Mouse (Mus musculus): Measurements from ENCODE around the gene Birc5. TPM values are rescaled to one million over a fixed set of nuclear protein-coding genes. Genes with fewer than 3 reads are reported as not detected.
"Not testable (repeated sequence)": the region's sequence is repeated elsewhere in the genome, so short reads cannot be mapped to it uniquely, and the experiment has no call there.

The Birc5 gene
- polyA plus RNA-seq, 1 experiment from 2014 or later, result 97.5 TPM

DNA sequence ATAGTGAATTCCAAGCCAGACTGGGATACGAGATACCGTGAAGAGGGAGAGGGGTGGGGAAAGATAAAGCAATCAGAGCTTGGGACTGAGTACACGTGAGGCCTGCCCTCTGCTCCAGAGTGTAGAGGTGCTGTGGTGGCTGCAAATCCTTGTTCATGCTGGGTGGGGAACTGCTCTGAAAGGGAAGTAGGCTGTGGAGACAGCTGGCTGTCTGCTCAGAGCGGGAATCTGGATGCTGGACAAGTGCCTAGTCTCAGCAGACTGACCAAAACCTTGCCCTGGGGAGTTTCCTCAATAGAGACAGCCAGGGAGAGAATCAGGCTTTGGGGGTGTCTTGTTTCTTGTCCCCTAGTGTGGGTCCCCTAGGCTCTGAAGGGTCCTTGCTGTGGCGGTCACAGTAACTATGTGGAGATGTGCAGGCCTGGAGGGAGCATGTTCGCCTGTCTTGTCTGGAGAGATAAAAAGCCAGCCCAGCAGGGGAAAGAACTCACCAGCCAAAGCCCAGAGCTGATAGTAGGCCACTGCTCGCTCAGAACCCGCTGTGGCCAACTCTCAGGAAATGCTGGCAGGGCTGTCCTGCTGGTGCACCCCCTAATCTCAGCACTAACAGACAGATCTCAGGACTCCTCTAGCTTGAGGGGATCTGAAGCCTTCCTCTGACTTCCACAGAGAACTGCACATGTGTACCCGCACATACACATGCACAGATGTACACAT, 20.0 kb upstream of the Birc5 start:
- Histone ChIP-seq H3K36me3 (no peaks in the 10 kb centered on the region), H3K27me3 (no peaks in the 10 kb centered on the region), H3K4me1 (peaks cover 55% of the 10 kb centered on the region), H3K27ac (replicated peaks) (no peak overlapping the region; the same call in 1 of the 2 replicates), H3K4me3 (no peak overlapping the region), H3K4me2 (replicated peaks) (no peak overlapping the region), H3K9me3 (no peaks in the 10 kb centered on the region), H3K9ac (replicated peaks) (no peak overlapping the region)
- 60% methylated on average over 9 of the region's 9 CpGs for WGBS
- ATAC-seq (replicated peaks), result no peak

DNA sequence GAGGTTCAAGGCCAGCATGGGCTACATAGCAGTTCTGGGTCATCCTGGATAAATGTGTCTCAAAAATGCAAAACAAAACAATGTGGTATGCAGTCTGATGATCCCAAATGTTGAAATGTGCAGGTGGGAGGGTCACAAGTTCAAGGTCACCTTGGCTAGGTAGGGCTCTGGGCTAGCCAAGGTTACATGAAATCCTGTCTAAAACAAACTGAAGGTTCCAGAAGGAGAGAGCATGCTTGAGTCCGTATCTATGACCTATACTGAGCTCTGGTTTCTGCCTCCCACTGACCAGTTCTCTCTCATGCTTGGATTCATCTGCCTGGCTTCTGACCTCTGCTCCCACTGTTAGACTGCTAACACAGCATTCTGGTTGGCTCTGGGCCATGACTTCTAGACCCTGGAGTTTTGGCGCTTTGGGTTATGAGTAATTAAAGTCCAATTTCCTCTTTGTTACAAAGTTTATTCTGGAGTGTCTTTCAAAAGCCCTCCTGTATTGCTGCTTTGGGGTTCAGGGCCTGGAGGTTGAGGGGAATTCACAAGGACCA, 19.3 kb upstream of the Birc5 start:
- no peak for ATAC-seq (replicated peaks)
- H3K36me3 ChIP-seq, result no peaks in the 10 kb centered on the region
- H3K27me3 ChIP-seq, result no peaks in the 10 kb centered on the region
- H3K4me3 ChIP-seq, result no peak overlapping the region
- no peak overlapping the region for H3K9ac ChIP-seq (replicated peaks)
- H3K9me3 ChIP-seq, result no peaks in the 10 kb centered on the region
- H3K27ac ChIP-seq (replicated peaks), result no peak overlapping the region
- no peak overlapping the region for H3K4me2 ChIP-seq (replicated peaks)
- WGBS, result 80% methylated on average over 2 of the region's 2 CpGs
- H3K4me1 ChIP-seq, result peaks cover 49% of the 10 kb centered on the region

DNA sequence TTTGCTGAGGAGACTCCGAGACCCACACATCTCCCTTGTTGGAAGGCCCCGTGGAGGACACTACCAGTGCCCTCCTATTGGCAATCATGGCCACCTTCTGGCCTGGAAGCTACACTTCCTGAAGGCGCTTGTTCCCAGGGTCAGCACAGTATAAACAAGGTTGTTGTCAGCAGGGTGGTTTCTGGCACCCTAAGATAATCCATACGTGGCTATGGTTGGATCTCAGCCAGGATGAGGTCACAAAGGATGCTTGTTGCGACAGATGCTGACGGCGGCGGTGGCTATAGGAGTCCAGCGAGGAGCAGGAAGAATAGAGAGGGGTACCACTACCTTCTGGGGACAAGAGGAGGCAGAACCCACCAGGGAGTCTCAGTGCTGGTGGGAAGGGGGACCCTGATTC, 18.6 kb upstream of the Birc5 start:
- Histone ChIP-seq H3K4me1 (peaks cover 42% of the 10 kb centered on the region), H3K27ac (replicated peaks) (no peak overlapping the region), H3K4me3 (no peak overlapping the region), H3K9ac (replicated peaks) (no peak overlapping the region), H3K27me3 (no peaks in the 10 kb centered on the region), H3K4me2 (replicated peaks) (no peak overlapping the region), H3K36me3 (no peaks in the 10 kb centered on the region), H3K9me3 (no peaks in the 10 kb centered on the region)
- WGBS, result 55% methylated on average over 9 of the region's 9 CpGs
- ATAC-seq (replicated peaks), result no peak

DNA sequence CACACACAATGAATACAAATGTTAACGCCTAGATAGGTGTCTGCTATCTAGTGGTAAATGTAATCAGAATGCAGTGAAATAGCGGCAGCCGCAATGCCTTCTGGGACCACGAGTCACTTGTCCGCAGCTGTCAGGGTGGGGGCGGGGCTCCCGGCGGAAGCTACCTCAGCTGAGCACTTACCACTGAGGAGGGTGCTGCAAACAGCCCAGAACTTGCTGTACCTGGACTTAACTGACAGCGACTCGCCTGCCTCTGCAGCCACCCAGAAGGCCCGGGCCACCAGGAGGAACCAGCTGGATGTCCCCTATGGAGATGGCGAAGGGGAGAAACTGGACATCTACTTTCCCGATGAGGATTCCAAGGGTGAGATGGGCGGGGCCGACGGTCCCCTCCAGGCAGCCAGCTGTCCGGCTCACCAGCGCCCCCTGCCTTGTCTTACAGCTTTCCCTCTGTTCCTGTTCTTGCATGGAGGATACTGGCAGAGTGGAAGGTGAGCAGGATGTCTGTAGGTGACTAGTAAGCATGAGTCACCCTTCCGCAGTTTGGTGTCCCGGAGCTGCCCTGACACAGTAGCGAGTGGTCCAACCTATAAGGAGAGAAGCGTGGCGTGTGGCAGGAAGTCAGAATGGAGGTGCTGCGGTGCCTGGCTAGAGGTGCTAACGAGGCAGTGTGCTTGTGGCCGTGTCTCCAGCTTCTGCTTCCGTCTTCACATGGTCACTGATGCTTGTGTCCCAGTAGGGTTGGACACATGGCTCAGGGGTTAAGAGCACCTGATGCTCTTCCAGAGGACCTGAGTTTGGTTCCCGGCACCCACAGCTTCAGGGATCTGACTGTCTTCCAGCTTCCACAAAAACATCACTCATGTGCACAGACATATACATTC, 16.7 kb upstream of the Birc5 start:
- H3K36me3 ChIP-seq, result no peaks in the 10 kb centered on the region
- WGBS, result 17% methylated on average over 28 of the region's 28 CpGs
- peaks cover 23% of the 10 kb centered on the region for H3K4me1 ChIP-seq
- H3K9me3 ChIP-seq, result no peaks in the 10 kb centered on the region
- peak overlapping the region; percentile 50 for H3K4me2 ChIP-seq (replicated peaks)
- H3K9ac ChIP-seq (replicated peaks), result peak overlapping the region; percentile 31; the same call in 1 of the 2 replicates
- peak overlapping the region; percentile 39 for H3K4me3 ChIP-seq
- no peaks in the 10 kb centered on the region for H3K27me3 ChIP-seq
- ATAC-seq (replicated peaks), result peak; percentile 71
- peak overlapping the region; percentile 42; the same call in 1 of the 2 replicates for H3K27ac ChIP-seq (replicated peaks)

DNA sequence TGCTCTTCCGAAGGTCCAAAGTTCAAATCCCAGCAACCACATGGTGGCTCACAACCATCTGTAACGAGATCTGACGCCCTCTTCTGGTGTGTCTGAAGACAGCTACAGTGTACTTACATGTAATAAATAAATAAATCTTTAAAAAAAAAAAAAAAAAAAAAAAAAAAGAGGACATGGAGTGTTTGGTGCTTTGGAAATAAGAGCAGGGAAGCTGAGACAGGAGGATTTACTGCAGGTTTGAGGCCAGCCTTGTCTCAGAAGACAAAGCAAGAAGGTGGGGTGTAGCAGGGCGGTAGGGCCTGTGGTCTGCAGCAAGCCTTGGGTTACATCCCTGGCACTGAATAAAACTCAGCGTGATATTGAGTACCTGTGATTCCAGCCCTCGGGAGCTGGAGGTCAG, 15.5 kb upstream of the Birc5 start:
- ATAC-seq (replicated peaks); H3K27ac ChIP-seq (replicated peaks); H3K9me3 ChIP-seq; H3K4me2 ChIP-seq (replicated peaks); H3K36me3 ChIP-seq; H3K4me3 ChIP-seq; H3K9ac ChIP-seq (replicated peaks); H3K27me3 ChIP-seq: not testable (repeated sequence)
- H3K4me1 ChIP-seq, result peaks cover 14% of the 10 kb centered on the region
- 77% methylated on average over 6 of the region's 6 CpGs for WGBS

DNA sequence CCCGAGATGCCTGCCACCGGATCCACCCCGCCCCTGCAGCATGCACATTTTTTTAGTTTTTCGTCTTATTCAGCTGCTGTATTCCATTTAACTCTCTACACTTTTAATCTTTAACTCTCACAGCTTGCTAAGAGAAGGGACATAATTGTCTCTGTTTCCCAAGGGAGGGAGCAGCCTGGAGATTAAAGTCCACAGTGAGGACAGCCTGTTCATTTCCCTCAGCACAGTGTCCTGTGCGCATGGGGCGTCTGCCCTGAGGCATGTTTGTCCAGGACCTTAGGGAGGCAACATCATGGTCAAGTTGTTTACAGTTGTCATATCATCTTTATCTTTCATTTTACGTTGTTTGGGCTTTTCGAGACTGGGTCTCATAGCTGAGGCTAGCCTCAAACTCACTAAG, 15.0 kb upstream of the Birc5 start:
- no peaks in the 10 kb centered on the region for H3K27me3 ChIP-seq
- no peak overlapping the region for H3K9ac ChIP-seq (replicated peaks)
- ATAC-seq (replicated peaks), result no peak
- no peak overlapping the region for H3K4me2 ChIP-seq (replicated peaks)
- H3K27ac ChIP-seq (replicated peaks), result no peak overlapping the region
- 91% methylated on average over 8 of the region's 8 CpGs for WGBS
- H3K36me3 ChIP-seq, result no peaks in the 10 kb centered on the region
- peaks cover 8% of the 10 kb centered on the region for H3K4me1 ChIP-seq
- H3K4me3 ChIP-seq, result no peak overlapping the region
- H3K9me3 ChIP-seq, result no peaks in the 10 kb centered on the region

DNA sequence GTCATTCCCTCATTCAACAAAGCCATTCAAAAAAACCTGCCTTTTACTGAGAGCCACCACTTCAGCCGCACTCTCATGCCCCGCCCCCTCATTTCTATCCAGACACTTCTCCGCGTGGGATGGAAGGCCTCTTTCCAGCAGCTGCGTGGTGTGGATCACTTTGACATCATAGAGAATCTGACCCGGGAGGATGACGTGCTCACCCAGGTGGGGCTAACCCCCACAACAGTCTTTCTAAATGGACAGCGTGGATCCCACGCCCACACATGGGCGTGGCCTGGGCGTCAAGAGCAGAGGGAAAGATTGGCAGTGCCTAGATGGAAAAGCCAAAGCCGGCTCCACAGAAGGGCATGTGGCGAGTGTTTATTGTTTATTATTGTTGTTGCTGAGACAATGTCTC, 12.7 kb upstream of the Birc5 start:
- Histone ChIP-seq H3K4me1 (peaks cover 7% of the 10 kb centered on the region), H3K27ac (replicated peaks) (no peak overlapping the region), H3K27me3 (no peaks in the 10 kb centered on the region), H3K9ac (replicated peaks) (no peak overlapping the region), H3K9me3 (no peaks in the 10 kb centered on the region), H3K4me3 (0 out of 2 replicates have a peak overlapping the region, but pooled peaks have one; percentile 12), H3K36me3 (no peaks in the 10 kb centered on the region), H3K4me2 (replicated peaks) (peak overlapping the region; percentile 25)
- no peak for ATAC-seq (replicated peaks)
- 27% methylated on average over 13 of the region's 13 CpGs for WGBS

DNA sequence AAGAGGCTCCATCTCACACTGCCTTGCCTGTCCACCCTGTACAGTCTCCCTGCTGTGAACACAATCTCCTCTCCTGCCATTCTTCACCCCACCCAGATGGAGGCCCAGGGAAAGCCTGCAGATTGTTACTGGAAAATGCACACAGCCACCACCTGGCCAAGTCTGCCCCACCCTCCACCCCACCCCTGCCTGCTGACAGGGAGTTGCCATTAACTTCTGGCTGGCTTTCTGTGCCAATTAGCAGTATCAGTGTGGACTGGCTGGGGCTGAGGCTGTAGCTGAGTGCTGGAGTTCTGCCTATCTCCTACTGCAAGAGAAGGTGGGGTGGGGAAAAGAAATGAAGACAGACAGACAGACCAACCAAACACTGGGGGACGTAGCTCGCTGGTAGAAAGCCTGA, 10.5 kb upstream of the Birc5 start:
- WGBS, result 74% methylated on average over 2 of the region's 2 CpGs
- Histone ChIP-seq H3K4me1 (no peaks in the 10 kb centered on the region), H3K4me2 (replicated peaks) (no peak overlapping the region), H3K4me3 (no peak overlapping the region), H3K36me3 (no peaks in the 10 kb centered on the region), H3K27ac (replicated peaks) (peak overlapping the region; percentile 44), H3K27me3 (no peaks in the 10 kb centered on the region), H3K9me3 (no peaks in the 10 kb centered on the region), H3K9ac (replicated peaks) (no peak overlapping the region)
- no peak for ATAC-seq (replicated peaks)

DNA sequence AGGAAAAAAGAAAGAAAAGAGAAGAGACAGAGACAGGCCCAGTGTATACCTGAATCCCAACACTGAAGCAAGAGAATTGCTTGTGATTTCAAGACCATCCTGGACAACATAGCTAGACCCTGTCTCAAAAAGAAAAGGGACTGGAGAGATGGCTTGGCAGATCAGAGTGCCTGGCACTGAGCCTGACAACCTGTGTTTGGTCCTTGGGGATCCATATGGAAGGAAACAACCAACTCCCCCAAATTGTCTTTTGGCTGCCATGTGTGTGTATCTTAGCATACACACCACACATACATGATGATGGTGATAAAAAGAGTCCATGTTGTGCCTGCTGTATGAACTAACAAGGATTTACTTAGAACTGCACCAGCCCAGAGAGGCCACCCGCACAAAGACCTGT, 10.0 kb upstream of the Birc5 start:
- H3K27me3 ChIP-seq, result no peaks in the 10 kb centered on the region
- no peaks in the 10 kb centered on the region for H3K36me3 ChIP-seq
- no peaks in the 10 kb centered on the region for H3K4me1 ChIP-seq
- ATAC-seq (replicated peaks), result no peak
- WGBS, result 94% methylated on average over 1 of the region's 1 CpGs
- H3K9me3 ChIP-seq, result no peaks in the 10 kb centered on the region
- H3K27ac ChIP-seq (replicated peaks), result peak overlapping the region; percentile 44
- no peak overlapping the region for H3K9ac ChIP-seq (replicated peaks)
- H3K4me2 ChIP-seq (replicated peaks), result no peak overlapping the region
- H3K4me3 ChIP-seq, result no peak overlapping the region

DNA sequence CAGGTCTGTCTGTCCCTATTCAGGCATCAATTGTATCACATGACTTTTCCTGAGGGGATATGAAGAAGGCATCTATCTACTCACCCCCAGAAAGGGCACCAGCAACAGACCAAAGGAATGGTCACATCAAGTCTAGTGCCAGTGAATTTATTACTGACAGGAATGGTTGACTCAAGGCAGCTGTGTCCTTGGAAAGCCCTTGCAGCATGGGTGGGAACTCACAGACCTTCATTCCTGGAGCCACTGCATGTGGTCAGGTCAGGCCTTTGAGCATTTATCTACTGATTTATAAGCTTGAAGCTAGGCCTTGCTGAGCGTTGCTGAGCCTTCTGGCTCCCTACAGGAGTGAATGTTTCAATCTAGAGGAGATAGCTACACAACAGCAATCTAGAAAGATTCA, 8.1 kb upstream of the Birc5 start:
- Histone ChIP-seq H3K27me3 (no peaks in the 10 kb centered on the region), H3K4me3 (no peak overlapping the region), H3K36me3 (no peaks in the 10 kb centered on the region), H3K9me3 (no peaks in the 10 kb centered on the region), H3K4me1 (no peaks in the 10 kb centered on the region), H3K9ac (replicated peaks) (no peak overlapping the region), H3K4me2 (replicated peaks) (no peak overlapping the region), H3K27ac (replicated peaks) (no peak overlapping the region)
- 59% methylated on average over 1 of the region's 1 CpGs for WGBS
- ATAC-seq (replicated peaks), result no peak

DNA sequence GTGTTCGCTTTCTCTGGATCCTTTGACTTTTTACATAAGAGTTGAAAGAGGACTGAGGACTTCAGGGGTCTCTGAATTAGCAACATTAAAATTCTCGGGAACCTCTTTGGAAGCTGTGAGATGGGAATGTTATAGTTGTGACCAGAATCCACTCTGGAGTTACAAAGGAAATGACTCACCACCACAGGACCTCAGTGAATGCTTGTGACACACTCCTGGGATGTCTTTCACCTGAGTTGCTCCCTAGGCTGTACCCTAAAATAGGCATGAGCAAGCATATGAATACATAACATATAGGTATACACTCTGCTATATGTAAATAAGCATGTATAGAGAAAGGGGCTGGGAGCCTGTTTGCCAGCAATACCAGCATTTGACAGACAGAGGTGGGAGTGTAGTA, 5.6 kb upstream of the Birc5 start:
- H3K27ac ChIP-seq (replicated peaks), result no peak overlapping the region
- H3K4me2 ChIP-seq (replicated peaks), result no peak overlapping the region
- ATAC-seq (replicated peaks), result no peak
- 85% methylated on average over 2 of the region's 2 CpGs for WGBS
- H3K36me3 ChIP-seq, result no peaks in the 10 kb centered on the region
- H3K27me3 ChIP-seq, result no peaks in the 10 kb centered on the region
- H3K9me3 ChIP-seq, result no peaks in the 10 kb centered on the region
- no peak overlapping the region for H3K9ac ChIP-seq (replicated peaks)
- no peak overlapping the region for H3K4me3 ChIP-seq
- peaks cover 9% of the 10 kb centered on the region for H3K4me1 ChIP-seq

DNA sequence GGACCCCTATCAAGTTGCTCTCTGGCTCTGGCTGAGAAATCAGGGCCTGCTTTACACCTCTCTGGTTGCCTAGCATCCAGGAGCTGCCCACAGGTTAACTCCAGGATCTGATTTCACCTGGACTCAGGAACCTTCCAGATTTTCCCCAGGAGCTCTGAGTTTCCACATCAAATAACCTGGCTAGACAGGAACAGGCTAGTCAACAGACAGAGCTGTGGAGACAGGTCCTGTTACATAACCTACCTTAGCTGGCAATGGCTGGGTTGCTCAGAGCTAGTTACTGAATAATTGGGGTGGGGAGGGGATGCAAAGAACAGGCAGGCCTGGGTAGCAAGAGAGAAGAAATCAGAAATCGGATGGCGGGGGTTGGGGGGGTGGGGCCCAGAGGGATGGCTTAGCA, 4.1 kb upstream of the Birc5 start:
- H3K4me3 ChIP-seq, result no peak overlapping the region
- H3K36me3 ChIP-seq, result no peaks in the 10 kb centered on the region
- no peak overlapping the region for H3K27ac ChIP-seq (replicated peaks)
- no peaks in the 10 kb centered on the region for H3K27me3 ChIP-seq
- no peak for ATAC-seq (replicated peaks)
- H3K4me2 ChIP-seq (replicated peaks), result no peak overlapping the region
- no peak overlapping the region for H3K9ac ChIP-seq (replicated peaks)
- no peaks in the 10 kb centered on the region for H3K9me3 ChIP-seq
- 90% methylated on average over 2 of the region's 2 CpGs for WGBS
- H3K4me1 ChIP-seq, result peaks cover 19% of the 10 kb centered on the region

All from forebrain, embryonic 15.5 days (tissue).